Mouse (Mus musculus) liver, postnatal 0 days (tissue): ENCODE measurements around the gene Adora3.

Experiments used
- CTCF ChIP-seq: sonication (generic); IDR thresholded peaks from 2 replicates; pipeline ENCODE4 v1.5.1; 2016; ENCODE audit warnings: antibody characterized with exemption, low read depth
- EP300 ChIP-seq: IDR thresholded peaks from 2 replicates; pipeline ENCODE4 v1.6.1; 2016; ENCODE audit warnings: antibody characterized with exemption, low read depth, mild to moderate bottlenecking

GRCm38 (mm10) chr3:105912097-105912880 is 41.6 kb downstream of the Adora3 start:
- TF ChIP-seq EP300 (no peak), CTCF (no peak)
